Mouse (Mus musculus) cortical plate, adult 2 months (tissue): ENCODE results near the gene Tekt1. TPM values are rescaled to one million over a fixed set of nuclear protein-coding genes. Genes with fewer than 3 reads are reported as not detected.
A peak's percentile ranks its signal among the peaks of the same experiment; 100 is the strongest.

ENCODE experiments used
- H3K27ac ChIP-seq: fragments of 200-500 bp; 2 replicates; pipeline ENCODE4 v1.5.1; 2012; ENCODE audit warnings: low read length, control low read depth, inconsistent platforms; ENCODE audit not compliant: insufficient read depth
- H3K4me1 ChIP-seq: fragments of 200-500 bp; 2 replicates; pipeline ENCODE4 v1.6.1; 2011; ENCODE audit warnings: low read length; ENCODE audit not compliant: control insufficient read depth, insufficient read depth
- H3K4me3 ChIP-seq: fragments of 200-500 bp; 2 replicates; pipeline ENCODE4 v1.5.1; 2011; ENCODE audit warnings: mild to moderate bottlenecking, low read length, control low read depth; ENCODE audit not compliant: insufficient read depth
- CTCF ChIP-seq: fragments of 200-500 bp; IDR thresholded peaks from 2 replicates; pipeline ENCODE4 v1.5.1; 2011; ENCODE audit warnings: mild to moderate bottlenecking, control low read depth, low read length; ENCODE audit not compliant: insufficient read depth; ENCODE audit errors: extremely low read depth
- POLR2A ChIP-seq: fragments of 200-500 bp; IDR thresholded peaks from 2 replicates; pipeline ENCODE4 v1.6.1; 2011; ENCODE audit warnings: mild to moderate bottlenecking, low read length, control low read depth; ENCODE audit not compliant: insufficient read depth; ENCODE audit errors: extremely low read depth
- polyA plus RNA-seq: library from polyadenylated mRNA; depleted of rRNA; stranded (reverse); fragments of >200 nt; gene quantifications from 2 replicates; pipeline ENCODE4 v1.2.3, GENCODE M21; 2012; rRNA removed

Gene Tekt1
- polyA plus RNA-seq, 1 experiment = 1.8 TPM

DNA sequence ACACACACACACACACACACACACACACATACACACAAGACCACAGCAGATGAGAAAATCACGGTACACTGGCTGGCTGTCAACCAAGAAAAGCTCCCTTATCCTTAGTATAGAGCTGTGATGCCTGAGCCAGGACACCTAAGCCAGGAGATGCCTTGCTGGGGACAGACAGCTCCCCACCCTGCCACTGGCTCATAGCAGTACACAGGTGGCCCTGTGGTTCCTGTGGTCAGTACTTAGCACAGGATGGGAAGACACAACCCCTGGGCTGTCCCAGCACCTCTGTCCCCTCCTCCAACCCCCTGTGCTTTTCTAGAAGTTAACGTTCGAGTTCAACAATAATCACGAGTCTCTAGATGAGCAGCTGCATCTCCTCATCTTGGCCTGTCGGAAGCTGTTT lies 44.2 kb downstream of the Tekt1 start:
- Histone ChIP-seq H3K4me3 (no peak overlapping the region), H3K27ac (no peak overlapping the region), H3K4me1 (no peaks in the 10 kb centered on the region)
- TF ChIP-seq CTCF = no peak
- TF ChIP-seq POLR2A = no peak

DNA sequence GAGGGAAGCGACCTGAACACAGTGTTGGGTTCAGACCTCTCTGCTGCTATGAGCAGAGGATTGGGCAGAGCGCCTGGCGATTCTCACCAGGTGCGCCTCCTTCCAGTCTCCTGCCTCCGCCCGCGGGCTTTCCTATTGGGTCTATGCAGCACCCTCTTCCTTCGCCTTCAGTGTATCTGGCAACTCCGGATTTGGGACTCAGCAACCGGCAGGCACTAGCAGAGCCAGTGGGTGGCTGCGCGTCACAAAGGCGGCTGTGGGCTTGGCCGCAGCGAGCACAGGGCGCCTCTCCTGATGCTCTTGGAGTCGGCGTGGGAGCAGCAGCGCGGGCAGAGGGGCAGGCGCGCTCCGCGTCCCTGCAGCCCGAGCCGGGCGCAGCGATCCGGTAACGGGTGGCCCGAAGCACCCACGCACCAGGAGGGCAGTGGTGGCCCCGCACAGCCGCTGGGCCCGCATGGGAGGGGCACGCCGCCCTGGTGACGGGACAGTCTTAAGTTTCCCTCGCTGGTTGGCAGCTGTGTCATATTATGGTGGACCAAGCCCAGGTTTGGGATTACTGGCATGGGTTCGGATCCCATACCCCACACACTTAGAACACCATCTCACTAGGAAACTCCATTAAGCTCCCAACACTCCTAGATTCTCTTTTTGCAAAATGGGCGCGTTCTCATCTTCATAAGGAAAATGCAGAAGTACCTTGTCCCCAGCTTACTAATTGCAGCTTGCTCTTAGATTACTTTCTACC lies 47.9 kb downstream of the Tekt1 start, which contains the start of gene Fbxo39:
Fbxo39 (plus strand) TSS at position 294 of the 745 bp plus-strand sequence.
- H3K4me3 ChIP-seq = 0 out of 2 replicates have a peak within 1 kb of the TSS, but pooled peaks have one; percentile 6
- no peaks in the 10 kb centered on the region for H3K4me1 ChIP-seq
- no peak within 1 kb of the TSS for H3K27ac ChIP-seq
- no peak for TF ChIP-seq POLR2A
- no peak for TF ChIP-seq CTCF

DNA sequence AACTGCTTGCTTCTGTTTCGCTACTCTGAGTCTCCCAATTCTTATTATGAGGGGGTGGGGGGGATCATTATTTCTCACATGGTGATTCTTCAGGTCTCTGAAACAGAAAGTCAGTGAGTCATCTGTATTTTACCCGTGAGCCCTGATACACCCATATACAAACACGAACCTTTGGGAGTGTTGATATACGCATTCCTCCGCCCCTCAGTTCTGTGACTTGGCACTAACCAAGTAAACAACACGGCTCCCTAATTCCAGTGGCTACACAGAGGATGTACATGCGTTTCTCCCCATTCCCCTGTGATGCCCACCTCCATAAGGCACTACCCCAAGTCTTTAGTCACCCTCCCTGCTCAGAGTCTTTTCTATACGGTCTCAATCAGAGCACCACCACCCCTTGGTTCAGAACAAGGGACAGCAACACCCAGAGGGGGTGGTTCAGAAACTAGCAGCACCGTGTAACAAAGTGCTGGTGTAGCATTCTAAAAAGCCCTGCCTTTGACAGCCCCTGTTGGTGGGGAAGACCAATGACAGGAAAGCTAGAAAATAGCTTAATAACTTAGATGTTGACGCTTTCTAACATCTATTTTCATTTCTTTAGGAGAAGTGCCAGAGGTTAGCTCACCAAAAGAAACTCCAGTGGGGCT lies 50.8 kb downstream of the Tekt1 start:
- no peak for TF ChIP-seq POLR2A
- no peak for TF ChIP-seq CTCF
- H3K4me3 ChIP-seq = no peak overlapping the region
- H3K27ac ChIP-seq = no peak overlapping the region
- H3K4me1 ChIP-seq = no peaks in the 10 kb centered on the region

DNA sequence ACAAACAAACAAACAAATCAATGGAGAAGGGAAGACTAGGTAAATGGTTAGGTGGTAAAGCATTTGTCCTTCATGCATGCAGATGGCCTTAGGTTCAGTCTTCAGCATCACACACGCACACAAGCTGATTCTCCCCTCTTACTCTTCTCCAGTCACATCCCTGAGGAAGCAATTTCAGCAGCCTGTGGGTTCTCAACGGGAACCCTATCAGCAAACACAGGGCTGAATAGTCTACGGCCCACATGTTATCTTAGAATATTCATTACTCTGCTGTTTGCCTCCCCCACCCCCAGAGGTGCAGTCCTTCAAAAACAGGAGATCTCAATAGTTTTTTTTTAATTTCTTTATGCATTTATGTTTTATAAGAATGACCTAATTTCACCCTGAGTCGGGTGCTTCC lies 51.8 kb downstream of the Tekt1 start:
- H3K4me3 ChIP-seq = no peak overlapping the region
- H3K27ac ChIP-seq = no peak overlapping the region
- no peaks in the 10 kb centered on the region for H3K4me1 ChIP-seq
- TF ChIP-seq CTCF = no peak
- no peak for TF ChIP-seq POLR2A

DNA sequence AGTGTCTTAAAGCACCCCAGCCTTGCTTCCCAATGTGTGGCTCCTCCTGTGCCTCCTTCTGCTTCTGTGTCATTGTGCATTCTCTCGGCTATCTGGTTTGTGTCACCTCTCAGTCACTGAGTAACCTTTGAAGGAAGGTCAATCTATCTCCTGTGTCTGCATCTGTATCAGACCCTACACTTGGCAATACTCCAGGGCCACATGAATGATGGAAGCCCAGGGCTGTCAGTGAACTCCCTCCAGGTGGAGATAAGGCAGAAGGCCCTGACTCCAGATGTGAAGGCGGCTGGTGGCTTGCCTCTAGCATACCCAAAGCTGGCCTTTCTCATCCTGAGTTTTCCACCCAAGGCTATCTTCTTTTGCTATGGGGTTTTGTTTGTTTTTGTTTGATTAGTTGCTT lies 53.3 kb downstream of the Tekt1 start:
- H3K4me3 ChIP-seq = no peak overlapping the region
- H3K4me1 ChIP-seq = no peaks in the 10 kb centered on the region
- no peak overlapping the region for H3K27ac ChIP-seq
- no peak for TF ChIP-seq POLR2A
- no peak for TF ChIP-seq CTCF

DNA sequence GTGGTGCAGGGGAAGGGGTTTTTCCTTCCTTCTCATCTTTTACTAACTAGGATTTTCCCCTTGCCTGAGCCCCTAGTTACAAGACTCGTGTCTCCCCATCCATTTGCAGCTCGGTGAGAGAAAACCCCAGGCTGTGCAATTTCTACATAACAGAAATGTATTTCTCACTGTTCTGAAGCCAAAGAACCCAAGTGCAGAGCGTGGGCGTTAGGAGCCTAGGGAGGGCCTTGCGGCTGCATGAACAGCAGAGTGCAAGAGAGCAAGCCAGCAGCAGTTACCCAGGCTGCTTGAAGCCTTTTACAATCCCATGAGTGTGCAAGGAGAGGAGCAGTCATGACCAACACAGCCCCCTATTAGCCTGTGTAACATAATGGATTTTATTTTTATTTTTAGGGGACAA lies 54.8 kb downstream of the Tekt1 start:
- TF ChIP-seq POLR2A (no peak), CTCF (no peak)
- Histone ChIP-seq H3K4me1 (no peaks in the 10 kb centered on the region), H3K27ac (no peak overlapping the region), H3K4me3 (no peak overlapping the region)

DNA sequence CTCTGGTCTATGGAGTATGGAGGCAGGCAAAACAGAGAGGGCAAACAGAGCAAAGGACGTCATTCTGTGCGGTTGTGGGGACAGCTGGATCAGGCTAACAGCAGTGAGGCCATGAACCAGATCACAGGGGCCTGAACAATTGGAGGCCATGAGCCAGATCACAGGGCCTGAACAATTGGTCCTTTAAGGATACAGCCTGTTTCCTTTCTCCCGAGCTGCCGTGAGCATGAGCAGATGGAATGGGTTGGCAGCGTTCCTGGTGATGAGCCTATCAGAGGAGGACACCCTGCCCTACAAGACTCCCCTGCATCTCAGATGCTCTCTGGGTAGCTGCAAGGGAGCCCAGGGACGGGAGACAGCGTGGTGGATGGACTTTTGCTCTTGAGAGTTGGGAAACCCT lies 60.0 kb downstream of the Tekt1 start:
- H3K4me1 ChIP-seq = no peaks in the 10 kb centered on the region
- H3K4me3 ChIP-seq = peak overlapping the region; percentile 2
- TF ChIP-seq CTCF = no peak
- TF ChIP-seq POLR2A = no peak
- peak overlapping the region; percentile 58 for H3K27ac ChIP-seq

DNA sequence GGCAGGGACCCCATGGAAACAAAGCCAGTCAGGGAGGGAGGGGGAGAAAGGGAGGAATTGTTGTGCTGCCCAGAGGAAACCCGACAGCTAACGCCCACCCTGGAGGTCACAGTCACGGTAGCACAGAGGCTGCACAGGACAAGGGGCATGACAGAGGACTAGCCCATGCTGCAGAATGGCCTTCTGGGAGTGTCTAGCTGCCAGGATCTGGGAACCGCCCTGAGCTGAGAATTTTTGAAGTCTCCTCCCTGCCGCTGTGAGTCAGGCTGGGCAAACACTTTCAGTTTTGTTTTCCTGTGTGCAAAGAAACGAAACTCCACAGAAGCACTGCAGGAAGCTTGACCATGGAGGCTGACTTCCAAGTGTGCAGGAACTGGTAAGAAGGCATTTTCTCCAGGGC lies 60.9 kb downstream of the Tekt1 start, which contains the start of gene Xaf1:
Xaf1 (plus strand) TSS at position 296 of the 400 bp plus-strand sequence.
- Histone ChIP-seq H3K27ac (peak within 1 kb of the TSS; percentile 58), H3K4me3 (peak within 1 kb of the TSS; percentile 2)

More for the DNA sequence above, 60.9 kb downstream of the Tekt1 start, which contains the start of gene Xaf1:
- TF ChIP-seq CTCF (no peak), POLR2A (no peak)
- no peaks in the 10 kb centered on the region for H3K4me1 ChIP-seq

Other genes starting within 250 kb of the Tekt1 start
- gene Pitpnm3, start 226.7 kb downstream of the Tekt1 start, polyA plus RNA-seq = 69.5 and 72.8 TPM in 2 replicates
- gene Gm43951, start 155.6 kb downstream of the Tekt1 start, polyA plus RNA-seq = 7.0 and 8.0 TPM in 2 replicates
- 34.1 and 36.2 TPM in 2 replicates for gene 4933427D14Rik, start 155.0 kb downstream of the Tekt1 start, polyA plus RNA-seq
- gene Txndc17, start 154.9 kb downstream of the Tekt1 start, polyA plus RNA-seq = 71.3 and 71.6 TPM in 2 replicates
- gene Med31, start 146.8 kb downstream of the Tekt1 start, polyA plus RNA-seq = 24.2 and 25.8 TPM in 2 replicates
- gene Slc13a5, start 95.2 kb downstream of the Tekt1 start, polyA plus RNA-seq = 16.7 and 20.8 TPM in 2 replicates
- 16.0 and 16.3 TPM in 2 replicates for gene Xaf1, start 60.8 kb downstream of the Tekt1 start, polyA plus RNA-seq
- gene Fbxo39, start 48.0 kb downstream of the Tekt1 start, polyA plus RNA-seq = not detected in 2 replicates
- 0.78 and 1.6 TPM in 2 replicates for gene Smtnl2, start 49.3 kb upstream of the Tekt1 start, polyA plus RNA-seq
- 0.25 and 0.27 TPM in 2 replicates for gene Ggt6, start 73.1 kb upstream of the Tekt1 start, polyA plus RNA-seq
- 48.1 and 56.2 TPM in 2 replicates for gene Mybbp1a, start 78.9 kb upstream of the Tekt1 start, polyA plus RNA-seq
- gene Spns2, start 127.5 kb upstream of the Tekt1 start, polyA plus RNA-seq = 45.2 and 52.9 TPM in 2 replicates
- gene Spns3, start 188.1 kb upstream of the Tekt1 start, polyA plus RNA-seq = 0.33 and 0.36 TPM in 2 replicates
- 39.8 and 41.0 TPM in 2 replicates for gene Ube2g1, start 244.8 kb upstream of the Tekt1 start, polyA plus RNA-seq